Mouse (Mus musculus) megakaryocyte, adult 5-6 weeks (primary cell): ENCODE data around the gene A930018P22Rik. TPM values are rescaled to one million over a fixed set of nuclear protein-coding genes. Genes with fewer than 3 reads are reported as not detected.
"Not testable (repeated sequence)": the region's sequence is repeated elsewhere in the genome, so short reads cannot be mapped to it uniquely, and the experiment has no call there.

Source experiments
- ATAC-seq: 2 replicates; pipeline ENCODE4 v1.8.0; 2016; ENCODE audit warnings: mild to moderate bottlenecking, inconsistent platforms; ENCODE audit not compliant: poor library complexity, severe bottlenecking
- total RNA-seq, 2 experiments: library from RNA; stranded (forward) in 1 of 2; stranded (reverse) in 1 of 2; fragments of 153-499, 151-499 nt in 1 of 2; fragments of 221-1000, 200-1000 nt in 1 of 2; gene quantifications; 2 replicates each; pipeline versions ENCODE4 v1.2.3 to v1.2.4; 2015 to 2017

Gene A930018P22Rik
- total RNA-seq, 2 experiments from 2014 or later = not detected

DNA sequence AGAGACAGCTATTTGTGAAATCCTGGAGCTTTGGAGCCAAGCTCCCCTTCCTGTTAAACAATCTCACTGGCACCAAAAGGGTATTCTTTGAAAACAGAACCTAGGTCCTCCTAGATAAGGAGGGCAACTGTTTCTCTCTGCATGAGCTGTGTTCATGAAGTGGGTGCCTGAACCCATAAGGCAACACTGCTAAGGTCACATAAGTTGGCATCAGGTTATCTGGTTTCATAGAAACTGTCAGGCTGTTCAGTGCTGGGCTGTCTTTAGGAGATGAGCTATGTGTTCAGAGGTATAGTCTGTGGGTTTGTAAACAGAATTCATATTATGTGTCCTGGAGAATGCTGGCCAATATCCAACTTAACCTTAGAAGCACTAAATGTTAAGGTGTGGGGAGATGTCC is 5.4 kb upstream of the A930018P22Rik start:
- ATAC-seq = not testable (repeated sequence)

- no peak for ATAC-seq
Observed at GRCm38 (mm10) chr2:104119097-104119496, 3.5 kb upstream of the A930018P22Rik start.

GRCm38 (mm10) chr2:104120312-104120711 is 2.3 kb upstream of the A930018P22Rik start:
- no peak for ATAC-seq

DNA sequence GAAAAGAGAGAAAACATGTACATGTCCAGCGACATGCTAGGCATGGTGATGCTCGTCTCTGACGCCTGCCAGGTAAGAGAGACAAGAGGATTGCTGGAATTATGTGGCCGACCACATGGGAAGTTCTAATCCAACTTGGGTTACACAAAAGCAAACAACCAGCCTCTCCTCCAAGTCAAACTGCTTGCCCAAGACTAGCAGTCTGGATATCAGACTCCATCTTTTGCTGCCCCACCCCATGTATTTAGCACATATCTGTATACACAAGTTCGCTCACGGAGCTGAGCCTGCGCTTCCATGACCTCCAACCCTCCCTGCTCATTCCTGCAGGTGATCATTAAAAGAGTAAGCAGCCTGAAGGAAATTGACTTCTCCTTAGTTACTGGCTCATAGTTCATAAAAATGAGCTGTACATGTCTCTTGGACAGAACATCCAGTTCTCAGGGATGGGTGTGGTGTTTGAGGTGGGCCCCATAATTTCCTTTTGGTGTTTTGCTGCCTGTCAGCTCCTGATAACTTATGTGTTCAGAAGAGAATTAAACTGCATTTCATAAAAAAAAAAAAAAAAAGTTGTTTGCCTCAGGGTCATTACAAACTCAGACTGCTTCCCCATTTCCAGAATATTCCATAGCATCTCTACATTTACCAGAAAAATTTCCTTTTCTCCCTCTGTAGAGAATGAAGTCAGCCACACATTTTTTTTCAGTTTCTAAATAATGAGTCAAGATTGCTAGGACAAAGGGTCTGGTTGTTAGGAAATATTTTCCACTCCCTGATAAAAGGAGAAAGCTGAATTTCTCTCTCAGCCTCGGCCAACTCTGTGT is 676 bp upstream of the A930018P22Rik start:
- no peak for ATAC-seq

DNA sequence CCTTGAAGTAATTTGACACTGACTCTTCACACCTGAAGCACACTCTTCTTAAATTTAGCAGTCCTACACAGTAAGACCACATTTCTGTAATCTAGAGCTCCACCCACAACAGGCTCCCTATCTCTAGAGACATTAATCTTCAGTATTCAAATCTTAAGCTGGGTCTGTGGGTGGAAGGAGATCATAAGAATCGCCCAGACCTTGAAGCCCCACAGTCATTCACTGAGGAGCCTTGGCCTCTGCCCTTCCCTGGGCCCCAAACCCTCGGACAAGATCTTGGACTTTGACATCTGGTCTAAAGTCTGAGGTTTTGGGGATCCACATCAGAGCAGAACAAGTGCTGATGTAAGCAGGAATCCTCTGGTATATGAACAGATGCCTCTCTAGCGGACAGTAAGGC is 971 bp downstream of the A930018P22Rik start:
- no peak for ATAC-seq

- no peak for ATAC-seq
Observed at GRCm38 (mm10) chr2:104124071-104124470, 1.5 kb downstream of the A930018P22Rik start.

GRCm38 (mm10) chr2:104128803-104129531 is 6.4 kb downstream of the A930018P22Rik start:
- no peak for ATAC-seq

DNA sequence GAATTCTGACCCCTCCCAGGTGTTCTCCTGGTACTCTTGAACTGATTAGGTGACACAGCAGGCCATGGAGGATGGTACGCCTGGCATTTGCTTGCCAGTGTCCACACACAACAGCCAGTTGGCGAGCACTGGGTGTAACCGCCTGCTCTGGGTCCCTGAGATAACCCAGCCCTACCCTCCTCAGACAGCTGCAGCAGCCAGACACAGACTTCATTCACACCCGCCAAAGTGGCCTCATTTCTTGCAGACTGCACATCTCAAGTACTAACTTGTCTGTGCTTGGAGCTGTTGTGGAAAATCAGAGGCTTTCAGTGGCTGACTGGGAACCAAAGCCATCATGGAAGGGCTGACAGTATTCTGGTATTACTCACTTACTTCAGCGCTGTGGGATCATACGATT is 7.6 kb downstream of the A930018P22Rik start:
- ATAC-seq = no peak

GRCm38 (mm10) chr2:104130969-104131368 is 8.4 kb downstream of the A930018P22Rik start:
- 0 out of 2 replicates have a peak, but pooled peaks have one; percentile 38 for ATAC-seq

- ATAC-seq = peak; percentile 76
Observed at GRCm38 (mm10) chr2:104132266-104132859, 9.8 kb downstream of the A930018P22Rik start.

GRCm38 (mm10) chr2:104133042-104133810 is 10.7 kb downstream of the A930018P22Rik start:
- no peak for ATAC-seq

- peak; percentile 65 for ATAC-seq
Observed at GRCm38 (mm10) chr2:104134150-104135056, 11.8 kb downstream of the A930018P22Rik start.

GRCm38 (mm10) chr2:104135920-104136319 is 13.4 kb downstream of the A930018P22Rik start:
- no peak for ATAC-seq

- ATAC-seq = no peak
Observed at GRCm38 (mm10) chr2:104142140-104142539, 19.6 kb downstream of the A930018P22Rik start.

- no peak for ATAC-seq
Observed at GRCm38 (mm10) chr2:104144004-104144403, 21.4 kb downstream of the A930018P22Rik start.

DNA sequence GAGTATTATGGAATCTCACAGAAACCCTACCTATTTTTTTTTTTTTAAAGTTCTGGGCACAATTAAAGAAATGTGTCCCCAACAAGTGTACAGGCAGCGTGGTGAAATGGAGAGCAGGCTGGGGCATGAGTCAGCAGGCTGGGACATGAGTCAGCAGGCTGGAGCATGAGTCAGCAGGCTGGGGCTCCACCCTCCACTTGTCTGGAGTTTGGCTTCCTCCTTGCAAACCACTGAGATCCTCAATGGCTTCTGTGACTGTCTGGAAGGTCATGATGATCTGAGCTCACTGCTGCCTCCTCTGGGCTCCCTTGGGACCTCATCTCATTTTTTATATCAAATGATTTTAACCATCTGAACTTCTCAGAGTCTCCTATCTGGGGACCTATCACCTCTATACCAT is 23.4 kb downstream of the A930018P22Rik start:
- ATAC-seq = peak; percentile 68

- ATAC-seq = no peak
Observed at GRCm38 (mm10) chr2:104147910-104148561, 25.5 kb downstream of the A930018P22Rik start.

DNA sequence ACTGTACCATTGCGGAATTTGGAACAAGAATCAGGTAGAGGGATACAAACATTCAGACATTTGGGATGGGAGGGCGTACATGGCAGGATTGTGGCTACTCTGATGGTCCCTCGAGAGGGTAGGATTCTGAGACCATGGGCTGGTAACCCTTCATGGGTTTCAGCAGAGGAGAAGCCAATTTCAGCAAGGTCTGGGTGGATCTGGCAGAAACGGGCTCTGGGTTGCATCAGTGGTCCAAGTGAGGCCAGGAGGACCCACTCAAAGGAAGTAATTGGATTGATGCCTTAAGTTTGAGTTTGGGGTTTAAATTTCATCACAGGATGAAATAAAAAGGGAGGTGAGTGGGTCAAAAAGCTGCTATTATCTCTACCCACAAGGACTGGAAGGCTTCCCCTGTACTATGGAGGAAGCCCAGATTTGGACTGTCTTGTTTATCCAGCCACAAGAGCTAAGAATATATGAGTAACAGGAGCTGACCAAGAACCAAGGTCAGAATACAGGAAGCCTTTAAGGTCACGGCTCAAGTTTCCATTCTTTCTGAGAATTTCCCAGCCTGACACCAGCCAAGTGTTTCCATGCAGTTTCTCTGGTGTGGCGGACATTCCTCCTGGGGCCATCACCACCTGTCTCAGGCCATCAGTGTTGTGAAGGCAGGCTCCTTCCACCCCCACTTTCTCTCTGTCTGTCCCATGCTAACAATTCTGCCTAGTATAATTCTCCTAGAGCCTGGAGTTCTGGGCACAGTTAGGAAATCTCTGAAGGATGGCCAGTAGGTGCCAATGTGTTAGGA is 28.2 kb downstream of the A930018P22Rik start:
- ATAC-seq = no peak
